Mouse (Mus musculus): Measurements from ENCODE around the gene Zscan22. TPM values are rescaled to one million over a fixed set of nuclear protein-coding genes. Genes with fewer than 3 reads are reported as not detected.
A peak's percentile ranks its signal among the peaks of the same experiment; 100 is the strongest.

The Zscan22 gene
- total and polyA plus RNA-seq, 2 experiments from 2014 or later, result 2.6 to 8.3 TPM

DNA sequence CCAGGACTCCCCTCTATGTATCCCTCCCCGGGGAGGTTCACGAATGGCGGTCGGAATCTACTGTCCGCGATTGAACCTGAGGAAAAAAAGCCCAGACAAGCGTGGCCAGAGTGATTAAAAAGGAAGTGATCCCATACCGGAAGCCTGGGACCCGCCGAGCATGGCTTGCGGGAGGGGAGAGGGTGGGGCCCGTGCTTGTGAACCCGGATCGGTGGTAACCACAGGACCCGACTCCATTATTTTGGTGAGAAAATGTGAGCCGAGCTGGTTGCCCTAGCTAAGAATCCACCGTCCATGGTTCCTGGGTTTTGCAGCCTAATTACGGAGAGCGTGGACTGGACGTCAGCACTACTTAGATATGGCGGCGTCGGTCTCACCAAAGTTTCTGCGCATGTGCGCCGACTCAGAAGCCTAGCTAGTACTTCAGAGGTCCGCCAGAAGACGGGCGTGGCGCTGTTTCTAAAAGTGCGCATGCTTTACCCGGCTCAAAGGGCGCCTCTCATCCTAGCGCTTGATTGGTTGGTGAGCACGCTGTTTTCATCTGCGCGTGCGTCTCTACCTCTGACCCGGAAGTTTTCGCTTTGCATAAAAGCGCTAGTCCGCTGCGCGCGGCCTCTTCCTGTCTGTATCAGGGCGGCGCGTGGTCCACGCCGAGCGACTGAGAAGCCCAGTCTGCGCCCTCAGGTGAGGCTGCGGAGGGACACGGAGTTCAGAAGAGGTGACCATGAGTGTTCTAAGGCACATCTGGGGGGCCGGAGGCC, 24.3 kb downstream of the Zscan22 start, which contains the start of gene Rps5:
TSS of gene Rps5 (plus strand) at position 586 of the 761 bp plus-strand sequence.
- Histone ChIP-seq H3K4me3 (ENCODE audit: low read depth, low read length) (peak within 1 kb of the TSS; percentile 83), H3K27ac (ENCODE audit: low read depth, low read length) (peak within 1 kb of the TSS; percentile 97), H3K9ac (replicated peaks; ENCODE audit: low read length, poor library complexity, severe bottlenecking) (peak within 1 kb of the TSS; percentile 82), H3K4me2 (ENCODE audit: low read depth, low read length, poor library complexity, severe bottlenecking) (peak within 1 kb of the TSS; percentile 84), H3K27me3 (ENCODE audit: insufficient read depth, low read length) (0 out of 2 replicates have a peak, but pooled peaks cover 6% of the 10 kb centered on the region), H3K36me3 (ENCODE audit: insufficient read depth, low read length) (peaks cover 31% of the 10 kb centered on the region), H3K9me3 (ENCODE audit: low read length) (no peaks in the 10 kb centered on the region), H3K4me1 (ENCODE audit: insufficient read depth, low read length) (peaks cover 8% of the 10 kb centered on the region; the same call in 1 of the 2 replicates)
- DNase-seq (ENCODE audit: low spot score) (peak; percentile 100), ATAC-seq (ENCODE audit: low FRiP score) (peak; percentile 97)
- TF ChIP-seq CTCF (IDR thresholded peaks at IDR 0.05), result peak; percentile 88
- under 1% methylated on average over 55 of the region's 55 CpGs for WGBS

DNA sequence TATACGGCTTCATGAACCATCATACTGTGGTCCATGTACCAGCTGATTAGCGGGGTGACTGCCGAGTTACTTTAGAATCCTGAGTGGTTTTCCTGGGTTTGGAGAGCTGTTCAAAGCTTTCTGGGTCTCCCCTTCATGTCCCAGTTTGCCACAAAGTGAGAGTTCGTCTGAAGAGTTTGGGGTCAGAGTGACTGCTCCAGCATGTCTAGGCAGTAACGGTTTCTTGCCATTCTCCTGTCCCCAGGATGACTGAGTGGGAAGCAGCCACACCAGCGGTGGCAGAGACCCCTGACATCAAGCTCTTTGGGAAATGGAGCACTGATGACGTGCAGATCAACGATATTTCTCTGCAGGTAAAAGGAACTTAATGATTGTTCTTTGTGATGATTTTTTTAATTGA, 25.1 kb downstream of the Zscan22 start:
- TF ChIP-seq CTCF (IDR thresholded peaks at IDR 0.05), result no peak
- Histone ChIP-seq H3K9me3 (ENCODE audit: low read length) (no peaks in the 10 kb centered on the region), H3K4me2 (ENCODE audit: low read depth, low read length, poor library complexity, severe bottlenecking) (peak overlapping the region; percentile 69), H3K27me3 (ENCODE audit: insufficient read depth, low read length) (0 out of 2 replicates have a peak, but pooled peaks cover 6% of the 10 kb centered on the region), H3K36me3 (ENCODE audit: insufficient read depth, low read length) (peaks cover 35% of the 10 kb centered on the region), H3K27ac (ENCODE audit: low read depth, low read length) (peak overlapping the region; percentile 47; the same call in 1 of the 2 replicates), H3K9ac (replicated peaks; ENCODE audit: low read length, poor library complexity, severe bottlenecking) (peak overlapping the region; percentile 81), H3K4me1 (ENCODE audit: insufficient read depth, low read length) (peaks cover 8% of the 10 kb centered on the region; the same call in 1 of the 2 replicates), H3K4me3 (ENCODE audit: low read depth, low read length) (peak overlapping the region; percentile 83)
- 6% methylated on average over 8 of the region's 8 CpGs for WGBS
- ATAC-seq (ENCODE audit: low FRiP score), result no peak
- DNase-seq (ENCODE audit: low spot score), result no peak

DNA sequence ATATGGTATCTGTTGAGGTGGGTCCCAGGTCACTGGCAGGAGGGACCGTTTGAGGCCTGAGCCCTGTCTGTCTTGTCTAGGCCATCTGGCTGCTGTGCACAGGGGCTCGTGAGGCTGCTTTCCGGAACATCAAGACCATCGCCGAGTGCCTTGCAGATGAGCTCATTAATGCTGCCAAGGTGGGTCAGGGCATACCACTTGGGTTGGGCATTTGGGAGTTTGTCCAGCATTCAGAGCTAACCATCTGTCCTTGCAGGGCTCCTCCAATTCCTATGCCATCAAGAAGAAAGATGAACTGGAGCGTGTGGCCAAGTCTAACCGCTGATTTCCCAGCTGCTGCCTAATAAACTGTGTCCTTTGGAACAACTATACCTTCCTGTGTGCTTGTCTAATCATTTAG, 28.7 kb downstream of the Zscan22 start:
- DNase-seq (ENCODE audit: low spot score), result peak; percentile 40
- Histone ChIP-seq H3K36me3 (ENCODE audit: insufficient read depth, low read length) (peaks cover 37% of the 10 kb centered on the region), H3K4me3 (ENCODE audit: low read depth, low read length) (no peak overlapping the region), H3K4me1 (ENCODE audit: insufficient read depth, low read length) (peaks cover 8% of the 10 kb centered on the region; the same call in 1 of the 2 replicates), H3K27ac (ENCODE audit: low read depth, low read length) (no peak overlapping the region), H3K27me3 (ENCODE audit: insufficient read depth, low read length) (0 out of 2 replicates have a peak, but pooled peaks cover 6% of the 10 kb centered on the region), H3K9me3 (ENCODE audit: low read length) (no peaks in the 10 kb centered on the region), H3K4me2 (ENCODE audit: low read depth, low read length, poor library complexity, severe bottlenecking) (no peak overlapping the region), H3K9ac (replicated peaks; ENCODE audit: low read length, poor library complexity, severe bottlenecking) (no peak overlapping the region)
- WGBS, result 88% methylated on average over 7 of the region's 7 CpGs
- no peak for ATAC-seq (ENCODE audit: low FRiP score)
- no peak for TF ChIP-seq CTCF (IDR thresholded peaks at IDR 0.05)

DNA sequence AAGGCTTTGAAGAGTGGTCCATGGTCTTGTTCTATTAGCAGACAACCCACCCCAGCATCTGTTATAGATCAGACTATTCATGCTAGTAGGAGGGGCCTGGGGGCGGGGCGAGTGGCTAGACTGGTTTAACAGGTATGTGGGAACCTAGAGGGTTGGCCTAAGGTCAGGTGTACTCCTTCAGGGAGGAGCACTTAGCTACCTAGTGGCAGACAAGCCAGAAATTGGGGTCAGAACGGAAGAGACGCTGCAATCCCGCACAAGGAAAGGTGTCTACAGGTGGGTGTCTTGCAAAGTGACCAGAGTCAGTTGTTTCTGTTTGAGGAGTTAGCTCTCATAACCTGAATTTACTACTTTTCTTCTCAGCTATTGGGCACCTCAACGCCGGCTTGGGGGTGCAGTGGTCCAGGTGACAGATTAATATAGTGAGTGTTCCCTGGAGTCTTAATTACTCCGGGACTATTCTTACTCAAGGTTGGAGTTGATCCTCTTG, 29.6 kb downstream of the Zscan22 start, which contains the start of gene Rnf225:
TSS of gene Rnf225 (plus strand) at position 226 of the 490 bp plus-strand sequence.
- Histone ChIP-seq H3K4me1 (ENCODE audit: insufficient read depth, low read length) (peaks cover 8% of the 10 kb centered on the region; the same call in 1 of the 2 replicates), H3K9me3 (ENCODE audit: low read length) (no peaks in the 10 kb centered on the region), H3K4me2 (ENCODE audit: low read depth, low read length, poor library complexity, severe bottlenecking) (peak within 1 kb of the TSS; percentile 51), H3K9ac (replicated peaks; ENCODE audit: low read length, poor library complexity, severe bottlenecking) (peak within 1 kb of the TSS; percentile 39; the same call in 1 of the 2 replicates), H3K27ac (ENCODE audit: low read depth, low read length) (no peak within 1 kb of the TSS), H3K27me3 (ENCODE audit: insufficient read depth, low read length) (0 out of 2 replicates have a peak, but pooled peaks cover 6% of the 10 kb centered on the region), H3K36me3 (ENCODE audit: insufficient read depth, low read length) (peaks cover 37% of the 10 kb centered on the region), H3K4me3 (ENCODE audit: low read depth, low read length) (peak within 1 kb of the TSS; percentile 25)
- TF ChIP-seq CTCF (IDR thresholded peaks at IDR 0.05), result no peak
- no peak for ATAC-seq (ENCODE audit: low FRiP score)
- DNase-seq (ENCODE audit: low spot score), result no peak
- 29% methylated on average over 8 of the region's 8 CpGs for WGBS

DNA sequence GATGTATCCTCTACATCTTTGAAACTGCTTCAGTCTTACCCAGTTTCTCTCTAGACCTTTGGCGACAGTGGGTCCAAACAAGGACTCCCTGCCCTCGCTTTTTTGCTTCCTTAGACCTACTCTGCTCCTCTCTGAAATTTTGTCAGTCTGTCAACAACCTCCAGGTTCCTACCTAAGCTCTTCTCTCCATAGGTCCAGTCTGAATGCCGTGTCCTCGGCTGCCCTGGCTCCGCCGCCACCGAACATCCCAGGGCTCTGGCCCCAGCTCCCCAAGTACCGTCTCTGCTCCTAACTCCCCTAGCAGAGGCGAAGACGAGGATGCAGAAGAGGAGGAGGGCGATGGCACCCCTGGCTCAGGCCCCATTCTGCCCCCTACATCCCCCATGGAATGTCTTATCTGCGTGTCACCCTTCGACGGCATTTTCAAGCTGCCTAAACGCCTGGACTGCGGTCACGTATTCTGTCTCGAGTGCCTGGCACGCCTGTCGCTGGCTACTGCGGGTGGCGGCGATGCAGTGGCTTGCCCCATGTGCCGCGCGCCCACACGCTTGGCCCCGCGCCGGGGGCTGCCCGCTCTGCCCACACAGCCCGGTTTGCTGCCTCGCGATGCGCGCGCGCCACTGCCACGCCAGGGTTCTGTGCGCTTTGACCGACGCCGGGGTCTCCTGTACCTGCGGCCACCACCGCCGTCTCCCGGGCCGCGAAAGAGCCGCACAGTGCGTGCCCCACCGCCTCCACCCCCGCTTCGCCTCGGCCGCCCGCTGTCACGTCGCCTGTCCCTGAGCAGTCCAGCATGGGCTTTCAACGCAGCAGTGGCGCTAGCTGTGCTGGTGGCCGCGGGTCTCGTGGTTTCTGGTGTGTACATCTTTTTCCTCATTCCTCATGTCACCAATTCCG, 30.3 kb downstream of the Zscan22 start:
- peak overlapping the region; percentile 25 for H3K4me3 ChIP-seq (ENCODE audit: low read depth, low read length)
- TF ChIP-seq CTCF (IDR thresholded peaks at IDR 0.05), result no peak
- peak; percentile 25 for ATAC-seq (ENCODE audit: low FRiP score)

More for the DNA sequence above, 30.3 kb downstream of the Zscan22 start:
- Histone ChIP-seq H3K4me1 (ENCODE audit: insufficient read depth, low read length) (peaks cover 7% of the 10 kb centered on the region; the same call in 1 of the 2 replicates), H3K36me3 (ENCODE audit: insufficient read depth, low read length) (peaks cover 37% of the 10 kb centered on the region), H3K9ac (replicated peaks; ENCODE audit: low read length, poor library complexity, severe bottlenecking) (peak overlapping the region; percentile 39; the same call in 1 of the 2 replicates), H3K27ac (ENCODE audit: low read depth, low read length) (no peak overlapping the region), H3K9me3 (ENCODE audit: low read length) (no peaks in the 10 kb centered on the region), H3K4me2 (ENCODE audit: low read depth, low read length, poor library complexity, severe bottlenecking) (peak overlapping the region; percentile 51), H3K27me3 (ENCODE audit: insufficient read depth, low read length) (0 out of 2 replicates have a peak, but pooled peaks cover 6% of the 10 kb centered on the region)
- DNase-seq (ENCODE audit: low spot score), result peak; percentile 34
- WGBS, result 6% methylated on average over 64 of the region's 65 CpGs
